ENCODE assay signal across 9 mouse cellular contexts in genomic region chr1:153679653-153680052, GRCm38 (mm10). TPM values are rescaled to one million over a fixed set of nuclear protein-coding genes. Genes with fewer than 3 reads are reported as not detected.
DNase-seq lines count a peak whose midpoint lies in the region; ATAC-seq and TF ChIP-seq lines count a peak whose summit lies in the region.
"Had no signal": no experiment of that assay in that cellular context is flagged by ENCODE, and none has a peak within 500 bp of the region (broad histone marks: within the 10 kb centered on the region; RNA-seq: fewer than 3 reads in every experiment).

No protein-coding gene starts in this region.

- TF ChIP-seq CTCF in midbrain, postnatal 0 days (IDR thresholded peaks at IDR 0.05) = no peak

- 0 out of 2 replicates have a peak, but pooled peaks have one; percentile 9 for ATAC-seq in cerebellum, adult (ENCODE audit: insufficient number of reproducible peaks, low FRiP score, low TSS enrichment)
- no peak for ATAC-seq in limb, embryonic 13.5 days (ENCODE audit: low FRiP score, low read depth)
- ATAC-seq in liver, embryonic 11.5 days (replicated peaks; ENCODE audit: low FRiP score) = no peak
- ATAC-seq in midbrain, postnatal 0 days (ENCODE audit: low FRiP score) = no peak

- H3K9me3 ChIP-seq in limb, embryonic 13.5 days = no peaks in the 10 kb centered on the region
- H3K9me3 ChIP-seq in limb, embryonic 10.5 days (replicated peaks) = no peaks in the 10 kb centered on the region
- H3K9me3 ChIP-seq in liver, embryonic 11.5 days (ENCODE audit: control insufficient read depth, low read length) = no peaks in the 10 kb centered on the region
- H3K9me3 ChIP-seq in midbrain, postnatal 0 days (ENCODE audit: low read length) = no peaks in the 10 kb centered on the region

- H3K36me3 ChIP-seq in limb, embryonic 13.5 days = no peaks in the 10 kb centered on the region
- H3K36me3 ChIP-seq in limb, embryonic 10.5 days = no peaks in the 10 kb centered on the region
- H3K36me3 ChIP-seq in liver, embryonic 11.5 days (ENCODE audit: control insufficient read depth, insufficient read depth, low read length) = no peaks in the 10 kb centered on the region
- H3K36me3 ChIP-seq in midbrain, postnatal 0 days (ENCODE audit: insufficient read depth, low read length) = peaks cover 2% of the 10 kb centered on the region; the same call in 1 of the 2 replicates

- no peak overlapping the region for H3K27ac ChIP-seq in limb, embryonic 13.5 days
- no peak overlapping the region for H3K27ac ChIP-seq in limb, embryonic 10.5 days
- H3K27ac ChIP-seq in liver, embryonic 11.5 days (ENCODE audit: low read depth, low read length) = 0 out of 2 replicates have a peak overlapping the region, but pooled peaks have one; percentile 8
- H3K27ac ChIP-seq in midbrain, postnatal 0 days (ENCODE audit: low read depth, low read length) = peak overlapping the region; percentile 43; the same call in 1 of the 2 replicates

- H3K27me3 ChIP-seq in limb, embryonic 13.5 days = no peaks in the 10 kb centered on the region; the same call in 1 of the 2 replicates
- H3K27me3 ChIP-seq in limb, embryonic 10.5 days (ENCODE audit: low read depth, poor library complexity, severe bottlenecking) = peaks cover 15% of the 10 kb centered on the region; the same call in 1 of the 2 replicates
- peaks cover 3% of the 10 kb centered on the region; the same call in 1 of the 2 replicates for H3K27me3 ChIP-seq in liver, embryonic 11.5 days (replicated peaks; ENCODE audit: control insufficient read depth, insufficient read depth, low read length)
- H3K27me3 ChIP-seq in midbrain, postnatal 0 days (ENCODE audit: insufficient read depth, low read length) = no peaks in the 10 kb centered on the region

- peaks cover 38% of the 10 kb centered on the region for H3K4me1 ChIP-seq in limb, embryonic 13.5 days
- peaks cover 21% of the 10 kb centered on the region for H3K4me1 ChIP-seq in limb, embryonic 10.5 days
- no peaks in the 10 kb centered on the region for H3K4me1 ChIP-seq in liver, embryonic 11.5 days (replicated peaks; ENCODE audit: control insufficient read depth, insufficient read depth, low read length)
- H3K4me1 ChIP-seq in midbrain, postnatal 0 days (ENCODE audit: insufficient read depth, low read length) = peaks cover 10% of the 10 kb centered on the region; the same call in 1 of the 2 replicates

- no peak for DNase-seq in cerebellum, postnatal 36 days
- DNase-seq in limb, embryonic 10.5 days (ENCODE audit: low spot score) = no peak
- no peak for DNase-seq in liver, embryonic 11.5 days (ENCODE audit: low spot score)
- no peak for DNase-seq in midbrain, postnatal 0 days (ENCODE audit: low spot score)
- no peak for DNase-seq in thymus, adult 18-20 months
- DNase-seq in lung, postnatal 14 days = no peak

- H3K9ac ChIP-seq in limb, embryonic 13.5 days = peak overlapping the region; percentile 26; the same call in 1 of the 2 replicates
- no peak overlapping the region for H3K9ac ChIP-seq in liver, embryonic 11.5 days (ENCODE audit: low read depth, low read length)
- 0 out of 2 replicates have a peak overlapping the region, but pooled peaks have one; percentile 13 for H3K9ac ChIP-seq in midbrain, postnatal 0 days (replicated peaks; ENCODE audit: low read length, poor library complexity, severe bottlenecking)

- no peak overlapping the region for H3K4me2 ChIP-seq in limb, embryonic 13.5 days (replicated peaks)
- no peak overlapping the region for H3K4me2 ChIP-seq in liver, embryonic 11.5 days
- H3K4me2 ChIP-seq in midbrain, postnatal 0 days (ENCODE audit: low read depth, low read length, poor library complexity, severe bottlenecking) = no peak overlapping the region; the same call in 1 of the 2 replicates

- no peak overlapping the region for H3K4me3 ChIP-seq in limb, embryonic 13.5 days
- H3K4me3 ChIP-seq in limb, embryonic 10.5 days = no peak overlapping the region
- no peak overlapping the region for H3K4me3 ChIP-seq in liver, embryonic 11.5 days (ENCODE audit: low read depth, low read length)
- H3K4me3 ChIP-seq in midbrain, postnatal 0 days (ENCODE audit: low read depth, low read length) = no peak overlapping the region
- H3K4me3 ChIP-seq: erythroblast, embryonic 14.5 days had no signal

- WGBS in limb, embryonic 13.5 days = 57% methylated on average over 3 of the region's 3 CpGs
- WGBS in limb, embryonic 10.5 days = 77% methylated on average over 3 of the region's 3 CpGs
- 70% methylated on average over 3 of the region's 3 CpGs for WGBS in liver, embryonic 11.5 days
- 30% methylated on average over 3 of the region's 3 CpGs for WGBS in midbrain, postnatal 0 days

RNA-seq across cellular contexts. Expression of gene Rgs8, which starts 26.8 kb away (rescaled TPM):
- 1.8 TPM in 2 replicates for polyA plus RNA-seq in limb, embryonic 13.5 days (2015; fragmentation: Nextera tagmentation; extraction: Ambion mirVana)
- 0.28 and 0.61 TPM in 2 replicates for polyA plus RNA-seq in limb, embryonic 10.5 days (2016; fragmentation: Nextera tagmentation; extraction: Ambion mirVana)
- polyA plus RNA-seq in liver, embryonic 11.5 days (2014; fragmentation: Nextera tagmentation; extraction: Ambion mirVana) = 0.09 and 0.19 TPM in 2 replicates
- total RNA-seq in midbrain, postnatal 0 days (2014; rRNA removed) = 40.7 and 68.0 TPM in 2 replicates
- 31.1 and 32.1 TPM in 2 replicates for polyA plus RNA-seq in midbrain, postnatal 0 days (2015; fragmentation: Nextera tagmentation; extraction: Ambion mirVana)
- polyA plus RNA-seq: erythroblast, embryonic 14.5 days had no signal

Comparison
In these comparisons a context has a peak if more than half of its experiments do, and no peak if none do; other contexts are left out.
1. H3K27ac ChIP-seq: peak in liver, embryonic 11.5 days (single experiment) and midbrain, postnatal 0 days (single experiment); none in limb, embryonic 13.5 days (single experiment) and limb, embryonic 10.5 days (single experiment).
2. RNA of gene Rgs8, which starts 26.8 kb away (polyA plus RNA-seq): 31.1 to 32.1 TPM in midbrain, postnatal 0 days; 1.8 TPM in limb, embryonic 13.5 days, 0.28 to 0.61 TPM in limb, embryonic 10.5 days and 0.09 to 0.19 TPM in liver, embryonic 11.5 days; every median in the first group is over 10 times any median in the second.